Mouse (Mus musculus) stomach, embryonic 16.5 days (tissue): ENCODE data around the gene Nr1h2. TPM values are rescaled to one million over a fixed set of nuclear protein-coding genes. Genes with fewer than 3 reads are reported as not detected.

Experiments
- ATAC-seq: fragments of 200-750 bp; cut with Nextera tagmentation; 2 replicates; pipeline ENCODE4 v1.8.0; 2017; ENCODE audit warnings: moderate number of reproducible peaks, moderate TSS enrichment; ENCODE audit not compliant: insufficient read depth, low FRiP score
- H3K27ac ChIP-seq: fragments of 300-500 bp; sonication (generic); 2 replicates; pipeline ENCODE4 v1.5.1; 2014; ENCODE audit warnings: low read length
- H3K27me3 ChIP-seq: fragments of 300-500 bp; sonication (generic); 2 replicates; pipeline ENCODE4 v1.6.1; 2014; ENCODE audit warnings: low read length, control low read depth, mixed read lengths; ENCODE audit not compliant: control insufficient read depth, insufficient read depth
- H3K36me3 ChIP-seq: fragments of 300-500 bp; sonication (generic); 2 replicates; pipeline ENCODE4 v1.6.1; 2014; ENCODE audit warnings: low read length; ENCODE audit not compliant: control insufficient read depth, insufficient read depth
- H3K4me1 ChIP-seq: fragments of 300-500 bp; sonication (generic); 2 replicates; pipeline ENCODE4 v1.6.1; 2014; ENCODE audit warnings: low read length, control low read depth, mixed read lengths; ENCODE audit not compliant: control insufficient read depth, insufficient read depth
- H3K4me2 ChIP-seq: fragments of 300-500 bp; sonication (generic); 2 replicates; pipeline ENCODE4 v1.6.1; 2014; ENCODE audit warnings: low read depth, low read length, mixed read lengths
- H3K4me3 ChIP-seq: fragments of 300-500 bp; sonication (generic); replicated peaks from 2 replicates; pipeline ENCODE4 v1.5.1; 2014; ENCODE audit warnings: mild to moderate bottlenecking, low read length
- H3K9ac ChIP-seq: fragments of 300-500 bp; sonication (generic); 2 replicates; pipeline ENCODE4 v1.6.1; 2014; ENCODE audit warnings: low read length
- H3K9me3 ChIP-seq: fragments of 300-500 bp; sonication (generic); replicated peaks from 2 replicates; pipeline ENCODE4 v1.6.1; 2016; ENCODE audit warnings: low read length, control low read depth; ENCODE audit not compliant: control insufficient read depth
- WGBS: fragments of 180-500 bp; shearing (Covaris S2); extraction: QIAGEN DNeasy Blood & Tissue Kit; methylation state at CpG from one replicate; pipeline ENCODE4 v1.1.7; 2014; 5-methylcytosine and 5-hydroxymethylcytosine counted together
- polyA plus RNA-seq: library from polyadenylated mRNA; unstranded; fragments of >200 nt; fragmentation: Nextera tagmentation; extraction: Ambion mirVana; gene quantifications from 2 replicates; pipeline ENCODE4 v1.2.1, GENCODE M21; 2015

Gene Nr1h2
- 62.0 and 68.6 TPM in 2 replicates for polyA plus RNA-seq

GRCm38 (mm10) chr7:44553826-44554225 is at the start of gene Nr1h2:
TSS of gene Nr1h2 (minus strand) at chr7:44553951.
- 0% methylated on average over 22 of the region's 22 CpGs for WGBS
- H3K9ac ChIP-seq, result peak within 1 kb of the TSS; percentile 91
- ATAC-seq, result peak; percentile 88
- H3K27me3 ChIP-seq, result no peaks in the 10 kb centered on the region
- H3K4me2 ChIP-seq, result peak within 1 kb of the TSS; percentile 75
- H3K36me3 ChIP-seq, result peaks cover 17% of the 10 kb centered on the region; the same call in 1 of the 2 replicates
- H3K4me3 ChIP-seq, result peak within 1 kb of the TSS; percentile 100
- peaks cover 7% of the 10 kb centered on the region; the same call in 1 of the 2 replicates for H3K4me1 ChIP-seq
- peak within 1 kb of the TSS; percentile 99 for H3K27ac ChIP-seq
- no peaks in the 10 kb centered on the region for H3K9me3 ChIP-seq

DNA sequence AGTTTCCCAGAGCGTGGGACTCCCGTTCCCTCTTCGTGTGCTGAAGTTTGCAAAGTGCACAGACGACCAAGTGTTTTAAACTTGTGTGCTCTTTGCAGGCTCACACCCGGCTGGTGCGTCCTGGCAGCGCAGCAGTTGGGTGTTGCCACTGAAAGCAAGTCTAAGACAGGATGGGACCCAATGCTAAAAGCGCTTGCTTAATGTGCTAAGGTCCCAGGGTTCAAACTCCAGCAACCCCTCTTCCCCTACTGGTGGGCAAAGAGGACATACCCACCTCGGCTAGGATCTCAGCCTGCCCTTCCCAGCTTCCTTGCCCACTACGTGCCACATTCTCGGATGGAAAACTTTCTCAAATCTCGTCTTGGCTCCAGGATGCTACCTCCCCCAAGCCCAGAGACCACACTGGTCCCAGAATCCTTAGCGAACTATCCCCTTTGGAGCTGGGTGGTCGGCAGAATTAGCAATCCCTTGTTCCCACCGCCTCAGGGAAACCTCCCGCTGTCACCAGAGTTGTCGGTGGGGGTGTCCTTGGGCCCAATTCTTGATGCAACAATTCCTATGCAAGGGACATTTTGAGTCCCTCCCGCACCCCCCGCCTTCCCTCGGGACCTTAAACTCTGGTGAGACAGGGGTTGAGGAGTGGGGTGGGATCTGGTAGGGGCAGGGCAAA is 49.6 kb upstream of the Nr1h2 start:
- no peaks in the 10 kb centered on the region for H3K4me1 ChIP-seq
- WGBS, result 4% methylated on average over 20 of the region's 20 CpGs

GRCm38 (mm10) chr7:44602443-44602842 is 48.7 kb upstream of the Nr1h2 start:
- Histone ChIP-seq H3K9me3 (no peaks in the 10 kb centered on the region), H3K9ac (no peak overlapping the region), H3K27ac (no peak overlapping the region), H3K4me2 (no peak overlapping the region), H3K4me3 (no peak overlapping the region), H3K36me3 (no peaks in the 10 kb centered on the region), H3K27me3 (peaks cover 55% of the 10 kb centered on the region), H3K4me1 (no peaks in the 10 kb centered on the region)
- WGBS, result 17% methylated on average over 11 of the region's 11 CpGs
- ATAC-seq, result no peak

More for the DNA sequence above, 49.6 kb upstream of the Nr1h2 start:
- Histone ChIP-seq H3K9ac (no peak overlapping the region), H3K27ac (no peak overlapping the region), H3K36me3 (no peaks in the 10 kb centered on the region), H3K27me3 (peaks cover 55% of the 10 kb centered on the region), H3K4me3 (peak overlapping the region; percentile 38), H3K9me3 (no peaks in the 10 kb centered on the region), H3K4me2 (peak overlapping the region; percentile 53)
- no peak for ATAC-seq

- H3K27ac ChIP-seq, result no peak overlapping the region
- WGBS, result 12% methylated on average over 19 of the region's 19 CpGs
- ATAC-seq, result no peak
- H3K4me3 ChIP-seq, result no peak overlapping the region
- H3K9ac ChIP-seq, result no peak overlapping the region
- H3K9me3 ChIP-seq, result no peaks in the 10 kb centered on the region
- no peaks in the 10 kb centered on the region for H3K4me1 ChIP-seq
- H3K36me3 ChIP-seq, result no peaks in the 10 kb centered on the region
- H3K4me2 ChIP-seq, result no peak overlapping the region
- H3K27me3 ChIP-seq, result peaks cover 55% of the 10 kb centered on the region
Measured at GRCm38 (mm10) chr7:44601646-44602045, 47.9 kb upstream of the Nr1h2 start.

DNA sequence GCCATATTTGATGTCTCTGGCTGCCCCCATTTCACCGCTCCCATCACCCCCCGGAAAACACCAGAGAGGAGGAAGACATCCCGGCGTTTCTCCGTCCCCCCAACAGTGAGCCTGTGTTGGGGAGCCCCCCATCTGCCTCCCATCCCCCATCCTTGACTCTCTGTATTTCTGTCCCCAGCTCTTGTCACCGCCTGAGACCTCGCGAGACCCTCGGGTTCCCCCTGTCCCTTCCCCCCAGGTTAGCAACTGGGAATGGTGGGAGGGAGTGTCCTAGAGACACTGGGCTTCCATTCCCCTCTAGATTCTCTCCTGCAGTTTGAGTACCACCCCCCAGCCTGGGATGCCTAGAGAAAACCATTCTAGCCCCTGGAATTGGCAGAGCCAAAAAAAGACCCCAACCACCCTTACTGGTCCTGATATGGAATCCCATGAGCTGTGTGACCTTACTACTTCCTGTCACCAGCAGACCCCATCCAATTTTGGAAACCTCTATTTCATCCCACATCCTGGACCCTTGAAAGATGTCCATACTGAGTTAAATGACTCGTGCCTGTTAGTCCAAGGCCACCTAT is 47.0 kb upstream of the Nr1h2 start:
- Histone ChIP-seq H3K4me1 (no peaks in the 10 kb centered on the region), H3K9me3 (no peaks in the 10 kb centered on the region), H3K27me3 (peaks cover 48% of the 10 kb centered on the region), H3K4me2 (no peak overlapping the region), H3K4me3 (no peak overlapping the region), H3K27ac (no peak overlapping the region), H3K9ac (no peak overlapping the region), H3K36me3 (no peaks in the 10 kb centered on the region)
- no peak for ATAC-seq
- WGBS, result 79% methylated on average over 10 of the region's 10 CpGs

- WGBS, result 79% methylated on average over 12 of the region's 12 CpGs
- Histone ChIP-seq H3K4me1 (no peaks in the 10 kb centered on the region), H3K27ac (no peak overlapping the region), H3K36me3 (no peaks in the 10 kb centered on the region), H3K9ac (no peak overlapping the region), H3K27me3 (peaks cover 33% of the 10 kb centered on the region), H3K4me2 (no peak overlapping the region), H3K9me3 (no peaks in the 10 kb centered on the region), H3K4me3 (no peak overlapping the region)
- no peak for ATAC-seq
Measured at GRCm38 (mm10) chr7:44598336-44598735, 44.6 kb upstream of the Nr1h2 start.

DNA sequence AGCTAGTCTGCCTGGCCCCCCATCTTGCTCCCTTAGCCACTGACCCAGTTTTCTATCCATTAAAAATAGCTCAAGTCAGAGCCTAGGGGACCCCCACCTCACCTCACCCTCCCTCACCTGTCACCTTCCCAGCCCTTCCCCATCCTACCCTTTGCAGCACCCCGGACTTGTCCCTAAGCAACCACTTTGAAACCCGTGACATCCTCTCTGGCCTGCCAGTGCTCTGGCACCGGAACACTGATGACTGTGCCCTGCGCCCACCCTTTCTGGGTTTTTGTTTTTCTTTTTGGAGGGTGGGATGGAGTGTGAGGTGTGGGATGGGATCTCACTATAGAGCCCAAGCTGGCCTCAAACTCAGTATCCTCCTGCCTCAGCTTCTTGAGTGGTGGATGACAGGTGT is 43.9 kb upstream of the Nr1h2 start:
- 87% methylated on average over 4 of the region's 4 CpGs for WGBS
- Histone ChIP-seq H3K9me3 (no peaks in the 10 kb centered on the region), H3K4me1 (no peaks in the 10 kb centered on the region)

DNA sequence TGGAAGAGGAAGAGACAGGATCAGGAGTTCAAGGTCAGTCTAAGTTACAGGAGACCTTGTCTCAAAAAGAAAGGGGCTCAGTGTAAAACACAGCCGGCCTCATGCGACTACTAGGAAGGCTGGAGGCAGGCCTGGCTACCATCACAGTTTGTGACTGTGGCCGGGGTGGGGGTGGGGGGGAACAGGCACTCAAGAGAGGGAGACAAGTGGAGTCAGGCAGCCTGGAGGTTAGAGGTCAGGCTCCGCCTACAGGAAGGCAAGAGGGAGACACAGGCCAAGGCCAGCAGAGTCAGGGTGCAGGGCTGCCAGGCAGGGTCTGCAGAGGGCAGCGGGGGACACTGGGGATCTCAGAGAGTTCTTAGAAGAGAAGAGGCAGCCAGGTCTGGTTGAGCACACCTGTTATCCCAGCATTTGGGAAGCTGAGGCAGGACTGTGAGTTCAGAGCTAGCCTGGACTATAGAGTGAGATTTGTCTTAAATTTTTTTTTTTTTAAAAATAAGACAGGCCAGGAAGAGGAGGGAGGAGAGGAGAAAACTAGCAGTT is 43.3 kb upstream of the Nr1h2 start:
- Histone ChIP-seq H3K9me3 (no peaks in the 10 kb centered on the region), H3K9ac (no peak overlapping the region), H3K4me2 (no peak overlapping the region), H3K36me3 (no peaks in the 10 kb centered on the region), H3K4me1 (no peaks in the 10 kb centered on the region), H3K4me3 (no peak overlapping the region), H3K27me3 (peaks cover 34% of the 10 kb centered on the region), H3K27ac (no peak overlapping the region)
- no peak for ATAC-seq
- 49% methylated on average over 5 of the region's 5 CpGs for WGBS

More for the DNA sequence above, 43.9 kb upstream of the Nr1h2 start:
- H3K4me2 ChIP-seq, result no peak overlapping the region
- no peak for ATAC-seq
- H3K36me3 ChIP-seq, result no peaks in the 10 kb centered on the region
- H3K27me3 ChIP-seq, result peaks cover 34% of the 10 kb centered on the region
- H3K9ac ChIP-seq, result no peak overlapping the region
- H3K4me3 ChIP-seq, result no peak overlapping the region
- H3K27ac ChIP-seq, result no peak overlapping the region

GRCm38 (mm10) chr7:44596051-44596450 is 42.3 kb upstream of the Nr1h2 start:
- Histone ChIP-seq H3K4me1 (peaks cover 4% of the 10 kb centered on the region), H3K27me3 (peaks cover 33% of the 10 kb centered on the region), H3K9ac (no peak overlapping the region), H3K27ac (no peak overlapping the region), H3K4me3 (no peak overlapping the region), H3K36me3 (no peaks in the 10 kb centered on the region), H3K4me2 (no peak overlapping the region), H3K9me3 (no peaks in the 10 kb centered on the region)
- 89% methylated on average over 6 of the region's 6 CpGs for WGBS
- ATAC-seq, result no peak
